Mouse (Mus musculus) B cell, adult 62 days (primary cell): ENCODE measurements around the gene Gm9736. TPM values are rescaled to one million over a fixed set of nuclear protein-coding genes. Genes with fewer than 3 reads are reported as not detected.

ENCODE experiments used
- total RNA-seq: library from RNA; stranded (reverse); gene quantifications from 4 replicates; pipeline ENCODE4 v1.2.4, GENCODE M21; 2023

Gene Gm9736
- not detected in 4 replicates for total RNA-seq

DNA sequence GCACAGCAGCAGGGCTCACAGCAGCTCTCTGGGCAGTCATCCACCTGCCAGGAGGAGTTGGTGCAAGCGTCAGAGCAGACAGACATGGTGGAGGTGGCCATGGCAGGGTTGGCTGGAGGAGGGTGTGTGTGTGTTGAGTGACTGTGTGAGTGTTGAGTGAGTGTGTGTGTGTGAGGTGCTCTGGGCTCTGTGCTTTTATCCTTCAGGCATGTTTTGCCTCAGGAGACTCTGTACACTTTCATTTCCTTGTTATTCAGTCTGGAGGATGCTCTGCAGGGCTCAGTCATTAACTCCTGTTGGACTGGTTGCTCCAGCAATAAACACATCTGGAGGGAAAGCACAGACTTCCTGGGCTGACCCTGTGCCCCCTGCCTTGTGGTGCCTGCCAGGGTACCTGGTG lies at the start of gene Gm9736:
Gene Gm9736, minus strand, starts transcription at position 101 of the 400 bp plus-strand sequence.

DNA sequence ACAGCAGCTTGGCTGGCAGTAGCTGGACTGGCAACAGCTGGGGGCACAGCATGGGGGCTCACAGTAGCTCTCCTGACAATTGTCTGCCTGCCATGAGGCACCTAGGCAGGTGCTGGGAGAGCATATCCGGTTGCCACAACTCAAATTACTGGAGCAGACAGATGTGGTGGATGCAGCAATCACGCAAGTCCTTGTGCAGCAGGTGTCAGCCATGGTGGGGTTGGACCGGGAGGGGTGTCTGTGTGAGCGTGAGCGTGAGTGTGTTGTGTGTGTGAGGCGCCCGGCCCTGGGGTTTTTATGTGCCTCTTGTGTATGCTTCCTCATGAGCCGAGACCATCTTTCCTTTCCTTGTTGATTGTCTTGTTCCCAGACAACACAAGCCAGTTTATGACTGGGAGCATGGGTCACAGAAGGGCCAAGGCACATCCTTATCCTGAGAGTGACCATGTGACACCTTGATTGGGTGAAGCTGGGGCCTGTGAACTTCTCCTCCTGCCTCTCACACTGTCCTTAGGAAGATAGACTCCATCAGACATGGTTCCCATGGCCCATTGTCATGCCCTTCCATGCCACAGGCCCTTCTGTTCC lies 47.9 kb upstream of the Gm9736 start, which contains the start of gene Gm19668:
Gene Gm19668, minus strand, starts transcription at position 213 of the 588 bp plus-strand sequence.

DNA sequence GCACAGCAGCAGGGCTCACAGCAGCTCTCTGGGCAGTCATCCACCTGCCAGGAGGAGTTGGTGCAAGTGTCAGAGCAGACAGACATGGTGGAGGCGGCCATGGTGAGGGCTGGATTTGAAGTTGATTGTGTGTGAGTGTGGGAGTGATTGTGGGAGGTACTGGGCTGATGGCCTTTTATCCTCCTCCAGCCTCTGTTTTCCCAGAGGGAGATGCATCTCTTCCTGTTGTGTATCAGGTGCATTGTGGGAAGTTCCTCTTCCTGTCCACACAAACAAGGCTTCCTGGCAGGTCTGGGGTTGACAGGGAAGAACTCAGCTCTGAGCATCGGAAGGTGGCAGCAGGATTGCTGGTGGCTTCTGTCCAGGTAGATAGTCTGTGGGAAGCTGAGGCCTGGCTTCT lies 43.8 kb upstream of the Gm9736 start, which contains the start of gene Gm9639:
Gene Gm9639, minus strand, starts transcription at position 101 of the 400 bp plus-strand sequence.

DNA sequence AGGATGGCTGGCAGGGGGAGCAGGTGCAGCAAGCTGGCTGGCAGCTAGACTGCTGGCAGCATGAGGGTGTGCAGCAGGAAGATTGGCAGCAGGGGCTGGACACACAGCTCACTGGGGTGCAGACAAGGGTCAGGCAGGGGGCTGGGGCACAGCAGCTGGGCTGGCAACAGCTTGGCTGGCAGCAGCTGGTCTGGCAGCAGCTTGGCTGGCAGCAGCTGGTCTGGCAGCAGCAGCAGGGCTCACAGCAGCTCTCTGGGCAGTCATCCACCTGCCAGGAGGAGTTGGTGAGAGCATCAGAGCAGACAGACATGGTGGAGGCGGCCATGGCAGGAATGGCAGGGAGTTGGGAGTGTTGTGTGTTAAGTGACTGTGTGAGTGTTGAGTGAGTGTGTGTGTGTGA lies 36.7 kb upstream of the Gm9736 start, which contains the start of gene Gm7137:
Gene Gm7137, minus strand, starts transcription at position 325 of the 400 bp plus-strand sequence.

DNA sequence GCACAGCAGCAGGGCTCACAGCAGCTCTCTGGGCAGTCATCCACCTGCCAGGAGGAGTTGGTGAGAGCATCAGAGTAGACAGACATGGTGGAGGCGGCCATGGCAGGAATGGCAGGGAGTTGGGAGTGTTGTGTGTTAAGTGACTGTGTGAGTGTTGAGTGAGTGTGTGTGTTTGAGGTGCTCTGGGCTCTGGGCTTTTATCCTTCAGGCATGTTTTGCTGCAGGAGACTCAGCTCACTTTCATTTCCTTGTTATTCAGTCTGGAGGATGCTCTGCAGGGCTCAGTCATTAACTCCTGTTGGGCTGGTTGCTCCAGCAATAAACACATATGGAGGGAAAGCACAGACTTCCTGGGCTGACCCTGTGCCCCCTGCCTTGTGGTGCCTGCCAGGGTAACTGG lies 31.3 kb upstream of the Gm9736 start, which contains the start of gene Gm3250:
Gene Gm3250, minus strand, starts transcription at position 101 of the 400 bp plus-strand sequence.

DNA sequence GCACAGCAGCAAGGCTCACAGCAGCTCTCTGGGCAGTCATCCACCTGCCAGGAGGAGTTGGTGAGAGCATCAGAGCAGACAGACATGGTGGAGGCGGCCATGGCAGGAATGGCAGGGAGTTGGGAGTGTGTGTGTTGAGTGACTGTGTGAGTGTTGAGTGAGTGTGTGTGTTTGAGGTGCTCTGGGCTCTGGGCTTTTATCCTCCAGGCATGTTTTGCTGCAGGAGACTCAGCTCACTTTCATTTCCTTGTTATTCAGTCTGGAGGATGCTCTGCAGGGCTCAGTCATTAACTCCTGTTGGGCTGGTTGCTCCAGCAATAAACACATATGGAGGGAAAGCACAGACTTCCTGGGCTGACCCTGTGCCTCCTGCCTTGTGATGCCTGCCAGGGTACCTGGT lies 25.7 kb upstream of the Gm9736 start, which contains the start of gene Gm7138:
Gene Gm7138, minus strand, starts transcription at position 101 of the 400 bp plus-strand sequence.

DNA sequence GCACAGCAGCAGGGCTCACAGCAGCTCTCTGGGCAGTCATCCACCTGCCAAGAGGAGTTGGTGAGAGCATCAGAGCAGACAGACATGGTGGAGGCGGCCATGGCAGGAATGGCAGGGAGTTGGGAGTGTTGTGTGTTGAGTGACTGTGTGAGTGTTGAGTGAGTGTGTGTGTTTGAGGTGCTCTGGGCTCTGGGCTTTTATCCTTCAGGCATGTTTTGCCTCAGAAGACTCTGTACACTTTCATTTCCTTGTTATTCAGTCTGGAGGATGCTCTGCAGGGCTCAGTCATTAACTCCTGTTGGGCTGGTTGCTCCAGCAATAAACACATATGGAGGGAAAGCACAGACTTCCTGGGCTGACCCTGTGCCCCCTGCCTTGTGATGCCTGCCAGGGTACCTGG lies 20.1 kb upstream of the Gm9736 start, which contains the start of gene Gm3238:
Gene Gm3238, minus strand, starts transcription at position 101 of the 400 bp plus-strand sequence.

DNA sequence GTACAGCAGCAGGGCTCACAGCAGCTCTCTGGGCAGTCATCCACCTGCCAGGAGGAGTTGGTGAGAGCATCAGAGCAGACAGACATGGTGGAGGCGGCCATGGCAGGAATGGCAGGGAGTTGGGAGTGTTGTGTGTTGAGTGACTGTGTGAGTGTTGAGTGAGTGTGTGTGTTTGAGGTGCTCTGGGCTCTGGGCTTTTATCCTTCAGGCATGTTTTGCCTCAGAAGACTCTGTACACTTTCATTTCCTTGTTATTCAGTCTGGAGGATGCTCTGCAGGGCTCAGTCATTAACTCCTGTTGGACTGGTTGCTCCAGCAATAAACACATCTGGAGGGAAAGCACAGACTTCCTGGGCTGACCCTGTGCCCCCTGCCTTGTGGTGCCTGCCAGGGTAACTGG lies 8.4 kb upstream of the Gm9736 start, which contains the start of gene Gm3233:
Gene Gm3233, minus strand, starts transcription at position 101 of the 400 bp plus-strand sequence.

DNA sequence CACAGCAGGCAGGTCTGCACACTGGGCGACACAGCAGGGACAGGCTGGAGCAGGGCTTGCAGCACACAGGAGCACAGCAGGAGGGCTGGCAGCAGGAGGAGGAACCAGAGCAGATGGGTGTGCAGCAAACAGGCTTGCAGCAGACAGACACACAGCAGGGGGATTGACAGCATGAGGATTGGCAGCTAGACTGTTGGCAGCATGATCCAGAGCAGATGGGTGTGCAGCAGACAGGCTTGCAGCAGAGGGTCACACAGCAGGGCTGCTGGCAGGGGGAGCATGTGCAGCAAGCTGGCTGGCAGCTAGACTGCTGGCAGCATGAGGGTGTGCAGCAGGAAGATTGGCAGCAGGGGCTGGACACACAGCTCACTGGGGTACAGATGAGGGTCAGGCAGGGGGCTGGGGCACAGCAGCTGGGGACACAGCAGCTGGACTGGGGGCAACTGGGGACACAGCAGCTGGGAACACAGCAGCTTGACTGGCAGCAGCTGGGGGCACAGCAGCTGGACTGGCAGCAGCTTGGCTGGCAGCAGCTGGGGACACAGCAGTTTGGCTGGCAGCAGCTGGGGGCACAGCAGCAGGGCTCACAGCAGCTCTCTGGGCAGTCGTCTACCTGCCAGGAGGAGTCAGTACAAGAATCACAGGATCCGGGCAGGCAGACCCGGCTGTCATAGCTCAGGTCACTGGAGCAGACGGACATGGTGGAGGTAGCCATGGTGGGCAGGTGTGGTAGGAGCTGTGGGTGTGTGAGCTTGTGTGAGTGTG lies 9.0 kb downstream of the Gm9736 start, which contains the start of gene Gm18596:
Gene Gm18596, minus strand, starts transcription at position 715 of the 765 bp plus-strand sequence.

DNA sequence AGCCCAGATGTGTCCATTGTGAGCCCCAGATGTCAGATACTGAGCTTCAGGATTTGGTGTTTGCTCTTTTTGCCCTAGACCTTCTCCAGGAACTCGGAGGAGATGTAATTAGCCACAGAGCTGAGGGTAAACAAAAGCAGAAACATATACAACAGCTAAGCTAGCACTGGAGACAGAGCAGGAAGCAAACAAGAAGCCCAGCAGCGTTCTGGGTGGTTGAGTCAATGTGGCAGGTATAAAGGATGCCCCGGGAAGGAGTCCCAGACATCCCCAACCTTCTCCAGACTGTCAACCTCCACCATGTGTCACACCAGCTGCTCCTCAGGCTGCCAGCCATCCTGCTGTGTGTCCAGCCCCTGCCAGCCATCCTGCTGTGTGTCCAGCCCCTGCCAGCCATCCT lies 25.0 kb downstream of the Gm9736 start, which contains the start of gene Gm10100:
Gene Gm10100, plus strand, starts transcription at position 301 of the 400 bp plus-strand sequence.

DNA sequence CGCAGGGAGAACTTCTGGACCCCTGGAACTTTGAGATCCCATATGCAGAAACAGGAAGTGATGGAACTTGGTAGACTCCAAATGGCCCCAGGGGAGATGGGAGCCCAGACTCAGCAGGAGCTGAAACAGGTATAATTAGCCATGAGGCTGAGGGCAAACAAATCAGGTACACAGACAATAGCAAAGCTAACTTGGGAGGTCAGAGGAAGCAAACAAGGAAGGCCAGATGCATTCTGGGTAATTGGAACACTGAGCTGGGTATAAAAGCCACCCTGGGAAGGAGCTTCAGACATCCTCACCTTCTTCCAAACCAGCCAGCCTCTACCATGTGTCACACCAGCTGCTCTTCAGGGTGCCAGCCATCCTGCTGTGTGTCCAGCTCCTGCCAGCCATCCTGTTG lies 30.9 kb downstream of the Gm9736 start, which contains the start of gene Krtap12-1:
Gene Krtap12-1, plus strand, starts transcription at position 301 of the 400 bp plus-strand sequence.

DNA sequence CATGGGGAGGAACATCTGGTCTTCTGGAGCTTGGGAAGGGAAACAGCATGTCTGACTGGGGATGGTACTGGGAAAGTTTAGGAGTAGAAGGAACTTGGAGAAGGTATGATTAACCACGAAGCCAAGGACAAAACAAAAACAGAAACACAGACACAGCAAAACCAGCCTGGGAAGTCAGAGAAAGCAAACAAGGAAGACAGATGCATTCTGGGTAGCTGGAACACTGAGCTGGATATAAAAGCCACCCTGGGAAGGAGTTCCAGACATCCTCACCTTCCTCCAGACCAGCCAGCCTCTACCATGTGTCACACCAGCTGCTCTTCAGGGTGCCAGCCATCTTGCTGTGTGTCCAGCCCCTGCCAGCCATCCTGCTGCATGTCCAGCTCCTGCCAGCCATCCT lies 35.6 kb downstream of the Gm9736 start, which contains the start of gene Gm10142:
Gene Gm10142, plus strand, starts transcription at position 301 of the 400 bp plus-strand sequence.

DNA sequence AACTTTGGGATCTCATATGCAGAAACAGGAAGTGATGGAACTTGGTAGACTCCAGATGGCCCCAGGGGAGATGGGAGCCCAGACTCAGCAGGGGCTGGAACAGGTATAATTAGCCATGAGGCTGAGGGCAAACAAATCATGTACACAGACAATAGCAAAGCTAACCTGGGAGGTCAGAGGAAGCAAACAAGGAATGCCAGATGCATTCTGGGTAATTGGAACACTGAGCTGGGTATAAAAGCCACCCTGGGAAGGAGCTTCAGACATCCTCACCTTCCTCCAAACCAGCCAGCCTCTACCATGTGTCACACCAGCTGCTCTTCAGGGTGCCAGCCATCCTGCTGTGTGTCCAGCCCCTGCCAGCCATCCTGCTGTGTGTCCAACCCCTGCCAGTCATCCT lies 40.0 kb downstream of the Gm9736 start, which contains the start of gene Gm10024:
Gene Gm10024, plus strand, starts transcription at position 301 of the 400 bp plus-strand sequence.

DNA sequence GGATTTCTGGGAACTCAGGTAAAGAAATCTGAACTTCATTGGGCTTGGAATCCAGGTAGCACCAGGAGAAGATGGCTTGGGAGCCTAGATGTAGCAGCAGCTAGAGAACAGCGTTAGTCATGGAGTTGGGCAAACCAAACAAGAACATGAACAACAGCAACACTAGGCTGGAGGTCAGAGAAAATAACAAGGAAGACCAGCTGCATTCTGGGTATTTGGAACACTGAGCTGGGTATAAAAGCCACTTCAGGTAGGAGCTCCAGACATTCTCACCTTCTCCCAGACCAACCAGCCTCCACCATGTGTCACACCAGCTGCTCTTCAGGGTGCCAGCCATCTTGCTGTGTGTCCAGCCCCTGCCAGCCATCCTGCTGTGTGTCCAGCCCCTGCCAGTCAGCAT lies 44.8 kb downstream of the Gm9736 start, which contains the start of gene Gm10272:
Gene Gm10272, plus strand, starts transcription at position 301 of the 400 bp plus-strand sequence.

Other genes starting within 250 kb of the Gm9736 start
- 21.0 to 24.1 TPM (median 22.9 TPM) in 4 replicates for gene Fam207a, start 235.6 kb downstream of the Gm9736 start, total RNA-seq
- 74.3 to 78.8 TPM (median 76.3 TPM) in 4 replicates for gene Itgb2, start 221.1 kb downstream of the Gm9736 start, total RNA-seq
- gene Pttg1ip, start 169.6 kb downstream of the Gm9736 start, total RNA-seq: 68.7 to 88.1 TPM (median 80.3 TPM) in 4 replicates
- gene Sumo3, start 145.3 kb downstream of the Gm9736 start, total RNA-seq: 59.3 to 66.2 TPM (median 61.2 TPM) in 4 replicates
- gene Gm49325, start 145.2 kb downstream of the Gm9736 start, total RNA-seq: 3.8 TPM in 1 of 4 replicates, not detected in the others
- gene Ube2g2, start 129.1 kb downstream of the Gm9736 start, total RNA-seq: 36.7 to 55.5 TPM (median 43.1 TPM) in 4 replicates
- gene Tspear, start 64.8 kb downstream of the Gm9736 start, total RNA-seq: 3.3 to 4.2 TPM (median 3.7 TPM) in 4 replicates
- gene Gm19402, start 60.6 kb downstream of the Gm9736 start, total RNA-seq: not detected in 4 replicates
- gene Gm9508, start 54.1 kb downstream of the Gm9736 start, total RNA-seq: not detected in 4 replicates
- not detected in 4 replicates for gene Gm10272, start 44.7 kb downstream of the Gm9736 start, total RNA-seq
- gene Gm10024, start 39.9 kb downstream of the Gm9736 start, total RNA-seq: not detected in 4 replicates
- not detected in 4 replicates for gene Gm10142, start 35.5 kb downstream of the Gm9736 start, total RNA-seq
- not detected in 4 replicates for gene Krtap12-1, start 30.8 kb downstream of the Gm9736 start, total RNA-seq
- gene Gm10100, start 24.9 kb downstream of the Gm9736 start, total RNA-seq: not detected in 4 replicates
- gene Gm18596, start 8.7 kb downstream of the Gm9736 start, total RNA-seq: not detected in 4 replicates
- gene Gm3233, start 8.3 kb upstream of the Gm9736 start, total RNA-seq: not detected in 4 replicates
- not detected in 4 replicates for gene Gm3238, start 20.0 kb upstream of the Gm9736 start, total RNA-seq
- not detected in 4 replicates for gene Gm7138, start 25.6 kb upstream of the Gm9736 start, total RNA-seq
- gene Gm3250, start 31.2 kb upstream of the Gm9736 start, total RNA-seq: not detected in 4 replicates
- not detected in 4 replicates for gene Gm7137, start 36.8 kb upstream of the Gm9736 start, total RNA-seq
- not detected in 4 replicates for gene Gm9639, start 43.7 kb upstream of the Gm9736 start, total RNA-seq
- gene Gm19668, start 47.8 kb upstream of the Gm9736 start, total RNA-seq: not detected in 4 replicates
- not detected in 4 replicates for gene Gm9507, start 60.5 kb upstream of the Gm9736 start, total RNA-seq
- gene Gm2696, start 63.3 kb upstream of the Gm9736 start, total RNA-seq: not detected in 4 replicates
- not detected in 4 replicates for gene Krtap10-4, start 75.7 kb upstream of the Gm9736 start, total RNA-seq
- gene Krtap10-10, start 84.6 kb upstream of the Gm9736 start, total RNA-seq: not detected in 4 replicates
- not detected in 4 replicates for gene Gm36176, start 95.4 kb upstream of the Gm9736 start, total RNA-seq
- gene Gm10318, start 101.5 kb upstream of the Gm9736 start, total RNA-seq: not detected in 4 replicates
- not detected in 4 replicates for gene Gm3285, start 110.6 kb upstream of the Gm9736 start, total RNA-seq
- 0.16 to 0.27 TPM in 2 of 4 replicates, not detected in the others for gene Lrrc3, start 151.2 kb upstream of the Gm9736 start, total RNA-seq
- gene Trpm2, start 219.2 kb upstream of the Gm9736 start, total RNA-seq: 21.4 to 30.7 TPM (median 24.9 TPM) in 4 replicates
- gene 1810043G02Rik, start 227.2 kb upstream of the Gm9736 start, total RNA-seq: 7.4 to 12.6 TPM (median 10.7 TPM) in 4 replicates